Mouse (Mus musculus): Measurements from ENCODE around the gene Rgs6.

DNA sequence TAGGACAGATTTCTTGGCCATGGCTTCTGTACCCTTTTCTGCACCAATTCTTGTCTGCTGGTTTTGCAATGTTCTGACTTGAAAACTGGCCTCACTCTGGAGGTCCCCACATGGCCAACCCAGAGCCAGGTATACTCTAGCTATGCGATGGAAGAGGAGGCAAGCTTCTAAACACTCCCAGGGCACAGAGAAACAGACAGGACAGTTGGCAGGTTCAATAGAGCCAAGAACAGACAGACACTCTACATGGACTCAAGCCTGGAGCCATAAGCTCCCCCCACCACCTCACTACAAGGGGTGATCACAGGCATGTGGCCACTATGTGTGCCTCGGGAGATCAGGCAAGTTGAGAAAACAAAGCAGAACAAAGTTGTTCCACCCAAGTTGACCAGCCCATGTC is 572.1 kb downstream of the Rgs6 start:
- TF ChIP-seq CTCF (IDR thresholded peaks at IDR 0.05; ENCODE audit: low read depth, low read length) (no peak), POLR2A (IDR thresholded peaks at IDR 0.05; ENCODE audit: borderline replicate concordance, low read depth, low read length) (no peak)

Measured in bone marrow macrophage, adult 2 months (primary cell).